Mouse (Mus musculus): ENCODE results near the gene Lgi4. TPM values are rescaled to one million over a fixed set of nuclear protein-coding genes. Genes with fewer than 3 reads are reported as not detected.

Gene Lgi4
- total RNA-seq, 2 experiments from 2014 or later: 24.2 to 24.9 TPM

DNA sequence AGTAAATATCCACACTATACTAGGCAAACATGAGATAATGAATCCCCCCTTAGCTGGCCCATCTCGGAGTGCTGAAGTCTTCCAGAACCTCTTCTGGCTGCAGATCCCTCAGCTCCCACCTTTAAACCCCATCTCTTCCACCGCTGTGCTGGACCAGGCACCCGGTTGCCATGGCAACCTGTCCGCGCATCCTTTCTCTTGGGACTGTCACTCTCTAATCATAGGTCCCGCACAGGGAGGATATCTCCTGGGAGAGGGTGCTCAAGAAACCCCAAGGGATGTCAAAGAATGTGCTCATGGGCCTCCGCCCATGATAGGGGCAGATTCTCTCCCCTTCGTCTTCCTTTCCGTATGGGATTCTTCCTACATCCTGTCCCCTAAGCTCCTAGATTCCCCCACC is 8.2 kb upstream of the Lgi4 start:
- peak; percentile 71 to 81 for DNase-seq (ENCODE audit: low spot score in 2 of 2)
- intact Hi-C loops (cut with DNase I): loop anchor here (1.0 kb wide), 2 partner anchors 33 to 94 kb away; no protein-coding TSS in a partner anchor

DNA sequence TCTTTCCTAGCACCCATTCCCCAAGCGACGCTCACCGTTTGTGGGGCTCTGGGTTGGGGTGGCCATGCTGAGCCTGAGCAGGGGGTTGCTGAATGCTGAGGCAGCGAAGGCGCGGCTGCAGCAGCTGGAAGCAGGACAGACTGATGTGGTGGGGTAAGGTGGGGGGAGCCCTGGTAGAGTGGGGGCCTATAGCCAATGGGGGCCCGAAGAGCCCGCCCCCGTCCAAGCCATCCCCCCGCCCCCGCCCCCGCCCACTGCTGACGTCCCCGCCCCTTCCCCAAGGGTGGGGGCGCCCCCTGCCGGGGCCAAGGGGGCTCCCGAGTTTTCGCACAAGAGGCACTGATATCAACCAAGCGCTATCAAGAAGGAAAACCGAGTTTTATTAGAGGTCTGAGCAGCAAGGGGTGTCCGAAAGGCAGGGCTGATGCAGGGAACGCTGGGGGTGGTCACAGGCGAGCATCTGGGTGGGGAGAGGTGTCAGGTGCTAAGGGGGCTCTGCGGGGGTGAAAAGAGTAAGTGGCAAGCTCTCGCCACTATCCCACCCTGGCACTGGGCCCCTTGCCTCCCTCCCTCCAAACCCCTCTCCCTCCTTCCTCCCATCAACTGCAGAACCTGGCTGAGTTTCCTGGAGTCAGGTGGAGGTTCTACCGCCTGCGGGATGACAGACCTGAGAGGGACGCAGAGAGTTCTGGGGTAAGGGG is 7.7 kb upstream of the Lgi4 start, which contains the start of gene Fxyd7:
Gene Fxyd7 (minus strand): TSS at position 147 of the 701 bp plus-strand sequence.
- intact Hi-C loops (cut with DNase I): no loop called here

DNA sequence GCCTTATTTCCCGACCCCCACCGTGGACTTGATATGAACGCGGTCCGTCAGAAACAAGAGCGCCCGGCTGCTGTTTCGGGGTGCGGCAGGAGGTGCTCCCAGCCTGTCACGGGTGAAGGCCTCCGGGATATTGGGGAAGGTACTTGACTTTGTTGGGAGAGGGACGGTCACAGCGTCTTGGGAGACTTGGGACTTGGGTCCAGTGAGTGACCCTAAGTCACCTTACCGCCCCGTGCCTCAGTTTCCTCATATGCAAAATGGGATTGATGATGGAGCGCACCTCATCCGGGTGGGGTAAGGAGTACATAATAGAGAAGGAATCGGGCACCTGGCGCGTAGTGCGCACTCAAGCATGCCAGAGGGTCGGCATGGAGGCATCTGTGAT is 6.9 kb upstream of the Lgi4 start:
- intact Hi-C loops (cut with DNase I): no loop called here

More for the DNA sequence above, 7.7 kb upstream of the Lgi4 start, which contains the start of gene Fxyd7:
- peak; percentile 12 to 44 for DNase-seq (ENCODE audit: low spot score in 2 of 2)

DNA sequence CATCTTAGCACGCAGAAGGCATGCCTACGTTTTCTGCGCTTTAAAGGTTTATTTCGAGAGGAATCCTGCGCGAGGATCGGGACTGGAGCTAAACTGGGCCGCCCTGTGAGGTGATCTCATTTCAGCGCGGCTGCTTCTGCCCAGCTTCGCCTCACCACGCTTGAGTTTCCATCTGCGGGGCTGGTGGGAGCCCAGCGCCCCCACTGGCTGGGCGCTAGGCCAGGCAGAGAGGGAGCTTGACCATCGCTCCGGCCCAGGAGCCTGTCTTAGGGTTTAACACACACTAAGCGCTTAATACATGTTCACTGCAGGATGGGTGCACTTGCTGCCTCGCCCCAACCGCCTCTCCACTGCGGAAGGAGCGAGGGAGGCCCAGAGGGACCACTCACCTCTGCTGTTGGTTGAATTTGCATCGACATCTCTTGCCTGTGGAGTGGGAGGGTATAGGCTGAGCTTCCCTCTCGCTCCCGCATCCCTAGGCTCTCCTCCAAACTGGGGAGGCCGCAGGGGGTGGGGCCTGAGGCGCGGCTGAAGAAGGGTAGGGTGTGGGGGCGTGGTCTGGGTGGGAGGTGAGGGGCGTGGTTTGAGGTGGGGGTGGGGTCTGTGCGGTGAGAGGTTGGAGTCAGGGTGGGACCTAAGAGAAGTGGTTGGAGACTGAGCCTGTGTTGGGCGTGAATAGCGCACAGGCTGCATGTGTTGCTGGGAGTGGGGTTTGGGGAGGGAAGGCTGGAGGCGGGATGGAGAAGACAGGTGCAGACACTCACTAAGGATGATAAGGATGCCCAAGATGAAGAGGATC is 6.3 kb upstream of the Lgi4 start:
- peak; percentile 74 to 92 for DNase-seq (ENCODE audit: low spot score in 2 of 2)
- intact Hi-C loops (cut with DNase I): no loop called here

More for the DNA sequence above, 6.9 kb upstream of the Lgi4 start:
- DNase-seq (ENCODE audit: low spot score in 2 of 2): no peak

DNA sequence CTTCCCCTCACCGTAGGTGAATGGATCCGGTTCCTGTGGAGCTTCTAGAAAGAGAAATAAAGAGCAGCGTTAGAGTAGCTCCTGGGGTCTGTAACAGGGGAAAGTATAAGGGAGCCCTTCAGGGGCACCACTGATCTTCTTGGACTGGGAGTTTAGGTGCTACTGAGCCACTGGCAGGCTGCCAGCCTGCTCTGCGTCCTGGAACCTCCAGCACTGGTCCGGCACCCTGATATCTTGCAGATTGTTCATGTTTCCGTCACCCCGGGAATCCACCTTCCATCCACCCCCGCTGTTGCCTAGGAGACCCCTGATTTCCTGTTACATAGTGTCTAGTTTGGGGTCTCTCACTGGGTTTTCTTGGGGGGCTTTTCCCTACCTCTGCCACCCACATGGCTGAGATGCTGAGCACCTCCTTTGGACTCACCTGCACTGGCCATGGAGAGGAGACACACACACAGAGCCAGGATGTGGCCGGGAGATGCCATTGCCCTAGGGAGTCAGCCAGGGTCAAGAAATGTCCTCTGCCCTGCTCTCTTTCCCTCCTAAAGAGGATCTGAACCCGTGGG is 5.2 kb upstream of the Lgi4 start:
- intact Hi-C loops (cut with DNase I): no loop called here
- peak in 1 of 2 experiments; percentile 18 for DNase-seq (ENCODE audit: low spot score in 2 of 2)

DNA sequence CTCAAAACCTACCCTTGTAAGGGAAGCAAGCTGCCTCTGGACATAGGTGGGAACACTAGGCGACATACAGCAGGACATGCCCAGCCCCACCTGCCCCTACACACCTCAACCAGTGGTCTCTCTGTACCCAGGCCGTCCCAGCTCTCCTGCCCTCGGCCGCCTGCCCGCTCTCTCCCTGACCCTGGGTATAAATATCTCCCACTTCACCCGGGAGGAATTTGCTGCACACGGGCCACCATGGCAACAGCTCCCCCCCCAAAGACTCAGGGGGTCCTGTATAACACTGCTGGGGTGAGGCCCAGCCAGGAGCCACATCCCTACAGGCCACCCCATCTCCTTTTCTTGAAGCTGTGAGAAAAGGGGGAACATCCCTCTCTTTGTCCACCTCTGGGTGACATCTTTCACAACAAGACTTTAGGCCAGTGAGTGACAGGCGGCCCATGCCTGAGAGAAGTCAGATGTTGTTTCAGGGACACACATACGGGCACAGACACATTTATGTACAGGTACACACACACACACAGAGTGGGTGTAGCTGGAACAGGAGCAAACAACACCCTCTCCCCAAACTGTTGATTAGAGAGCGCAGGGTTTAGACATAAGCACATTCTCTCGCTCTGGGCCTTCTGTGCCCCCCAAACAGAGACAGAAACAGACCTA is 4.4 kb upstream of the Lgi4 start:
- intact Hi-C loops (cut with DNase I): no loop called here
- DNase-seq (ENCODE audit: low spot score in 2 of 2): no peak

DNA sequence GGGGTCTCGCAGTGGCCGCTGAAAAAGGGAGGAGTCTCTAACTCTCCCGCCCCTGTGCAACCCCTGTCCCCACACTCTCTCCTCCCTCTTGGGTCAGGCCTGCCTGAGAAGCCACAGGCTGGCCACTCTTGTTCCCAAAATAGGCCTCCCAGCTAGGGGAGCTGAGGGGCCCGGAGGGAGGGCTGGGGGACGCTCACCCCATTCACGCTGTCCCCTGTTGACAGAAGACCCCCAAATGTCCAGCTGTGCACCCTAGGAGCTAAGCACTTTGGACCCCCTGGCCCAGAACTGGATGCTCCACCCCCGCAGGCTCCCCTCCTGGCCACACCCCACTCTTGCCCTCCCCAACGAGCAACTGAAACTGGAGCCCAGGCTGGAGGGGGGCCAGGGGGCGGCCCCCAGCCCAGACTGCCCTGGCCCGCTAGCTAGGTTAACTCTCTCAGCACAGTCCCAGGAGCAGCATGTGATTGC is 3.8 kb upstream of the Lgi4 start:
- intact Hi-C loops (cut with DNase I): no loop called here
- DNase-seq (ENCODE audit: low spot score in 2 of 2): peak in 1 of 2 experiments; percentile 42

DNA sequence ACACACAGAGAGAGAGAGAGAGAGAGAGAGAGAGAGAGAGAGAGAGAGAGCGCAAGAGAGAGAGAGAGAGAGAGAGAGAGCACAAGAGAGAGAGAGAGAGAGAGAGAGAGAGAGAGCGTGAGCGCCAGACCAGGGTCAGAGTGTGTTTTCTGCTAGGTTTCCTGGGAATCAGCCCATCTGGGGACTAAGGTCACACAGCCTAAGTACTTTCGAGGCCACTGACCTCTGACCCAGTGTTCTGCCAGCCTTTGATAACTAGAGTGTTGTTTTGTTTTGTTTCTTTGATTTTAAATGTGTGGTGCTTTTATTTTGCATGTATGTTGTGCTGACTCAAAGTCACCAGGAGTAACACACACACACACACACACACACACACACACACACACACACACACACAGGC is 3.3 kb upstream of the Lgi4 start:
- intact Hi-C loops (cut with DNase I): no loop called here
- DNase-seq (ENCODE audit: low spot score in 2 of 2): no peak

DNA sequence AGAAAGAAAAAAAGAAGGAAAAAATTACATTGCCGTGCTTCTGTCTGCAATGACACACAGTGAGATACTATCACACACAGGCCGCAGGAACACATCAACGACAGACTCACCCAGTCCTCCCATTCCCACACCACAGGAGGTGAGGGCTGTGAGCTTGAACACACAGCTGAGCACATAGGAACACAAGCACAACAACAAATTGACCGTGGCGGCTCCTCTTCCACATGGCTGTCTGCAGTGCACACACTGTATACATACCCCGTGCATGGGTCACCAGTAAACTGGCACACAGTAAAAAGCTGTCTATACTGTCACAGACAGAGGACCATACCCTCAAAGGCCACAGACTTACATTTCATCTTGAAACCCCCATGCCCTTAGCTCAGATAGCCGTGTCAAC is 2.7 kb upstream of the Lgi4 start:
- intact Hi-C loops (cut with DNase I): no loop called here
- DNase-seq (ENCODE audit: low spot score in 2 of 2): no peak

DNA sequence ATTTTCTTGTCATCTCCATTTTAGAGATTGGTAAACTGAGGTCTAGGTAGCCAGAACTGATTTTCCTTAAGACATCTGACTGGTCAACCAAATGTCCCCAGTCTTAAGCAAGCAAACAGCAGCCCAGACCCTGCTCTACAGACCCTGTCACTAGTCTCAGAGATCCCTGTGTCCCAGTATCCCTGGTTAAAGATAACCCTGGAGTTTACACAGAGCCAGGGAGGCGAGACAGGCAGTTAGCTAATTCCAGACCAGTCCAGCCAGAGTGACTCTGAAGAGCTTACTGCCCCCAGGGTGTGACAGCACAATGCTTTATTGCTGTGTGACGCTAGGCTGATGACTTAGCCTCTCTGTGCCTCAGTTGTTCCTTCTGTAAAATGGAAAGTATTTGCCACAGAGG is 2.1 kb upstream of the Lgi4 start, which contains the start of gene Fxyd1:
Gene Fxyd1 (minus strand): TSS at position 129 of the 400 bp plus-strand sequence.
- intact Hi-C loops (cut with DNase I): no loop called here

DNA sequence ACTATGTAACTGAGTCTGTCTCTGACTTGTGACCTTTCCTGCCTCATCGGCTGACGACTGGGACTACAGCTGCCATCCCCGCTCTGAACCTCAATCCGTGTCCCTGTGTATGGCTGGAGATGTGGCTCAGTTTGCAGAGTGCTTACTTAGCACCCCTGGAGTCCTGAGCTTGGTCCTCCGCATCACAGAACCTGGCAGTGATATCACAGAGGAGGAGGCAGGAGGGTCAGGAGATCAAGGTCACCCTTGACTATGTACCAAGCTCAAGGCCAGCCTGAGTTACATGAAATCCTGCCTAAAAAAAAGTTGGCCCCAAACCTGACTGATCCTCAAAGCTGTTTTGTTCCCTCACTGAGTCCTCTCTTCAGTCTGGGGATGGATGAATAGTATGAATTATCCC is 1.4 kb upstream of the Lgi4 start:
- intact Hi-C loops (cut with DNase I): no loop called here
- no peak for DNase-seq (ENCODE audit: low spot score in 2 of 2)

More for the DNA sequence above, 2.1 kb upstream of the Lgi4 start, which contains the start of gene Fxyd1:
- DNase-seq (ENCODE audit: low spot score in 2 of 2): no peak

DNA sequence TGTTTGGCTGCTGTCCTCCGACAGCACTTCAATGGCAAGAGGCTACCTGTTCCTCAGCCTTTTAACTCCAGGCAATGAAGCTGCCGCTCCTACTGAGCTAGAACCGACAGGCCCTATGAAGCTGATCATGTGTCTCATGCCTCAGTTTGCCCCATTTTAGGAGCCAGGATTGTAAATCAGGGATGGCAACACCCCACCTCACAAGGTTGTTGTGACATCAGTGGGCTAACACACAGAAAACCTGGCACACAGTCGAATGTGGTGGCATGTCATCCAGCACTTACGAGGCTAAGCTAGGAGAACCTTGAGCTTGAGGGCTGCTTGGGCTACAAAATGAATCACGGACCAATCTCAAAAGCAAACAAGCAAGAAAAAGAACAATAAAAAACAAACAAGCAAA is 931 bp upstream of the Lgi4 start:
- intact Hi-C loops (cut with DNase I): no loop called here
- DNase-seq (ENCODE audit: low spot score in 2 of 2): no peak

DNA sequence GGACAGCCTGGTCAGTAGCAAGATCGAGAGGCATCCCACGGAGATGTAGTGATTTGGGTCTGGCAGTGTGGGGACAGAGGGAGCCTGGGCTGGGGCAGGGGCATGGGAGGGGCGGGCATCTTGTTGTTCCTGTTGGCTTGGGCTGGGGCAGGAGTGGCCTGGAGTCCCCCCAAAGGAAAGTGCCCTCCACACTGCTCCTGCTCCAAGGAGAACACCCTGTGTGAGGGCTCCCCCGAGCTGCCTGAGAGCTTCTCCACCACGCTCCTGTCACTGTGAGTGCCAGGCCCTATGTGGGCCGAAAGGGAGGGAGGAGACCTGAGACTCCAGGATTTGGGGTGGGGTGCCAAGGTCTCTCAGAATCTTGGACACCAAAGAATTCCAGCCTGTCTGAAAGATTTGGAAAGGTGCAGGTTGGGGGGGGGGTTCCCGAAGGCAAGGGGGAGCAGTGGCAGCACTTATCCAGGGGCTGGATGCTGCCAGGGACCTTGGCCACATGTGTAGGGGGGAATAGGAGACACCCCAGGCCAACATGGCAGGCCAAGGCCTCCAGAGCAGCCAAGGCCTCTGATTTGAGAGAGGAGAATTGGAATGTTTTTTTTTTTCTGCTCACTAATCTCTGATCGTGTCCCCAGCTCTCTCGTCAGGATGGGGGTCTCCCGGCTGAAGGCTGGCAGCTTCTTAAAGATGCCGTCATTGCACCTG is 928 bp downstream of the Lgi4 start:
- intact Hi-C loops (cut with DNase I): loop anchor here (1.0 kb wide), 2 partner anchors 18 to 37 kb away; no protein-coding TSS in a partner anchor
- no peak for DNase-seq (ENCODE audit: low spot score in 2 of 2)

DNA sequence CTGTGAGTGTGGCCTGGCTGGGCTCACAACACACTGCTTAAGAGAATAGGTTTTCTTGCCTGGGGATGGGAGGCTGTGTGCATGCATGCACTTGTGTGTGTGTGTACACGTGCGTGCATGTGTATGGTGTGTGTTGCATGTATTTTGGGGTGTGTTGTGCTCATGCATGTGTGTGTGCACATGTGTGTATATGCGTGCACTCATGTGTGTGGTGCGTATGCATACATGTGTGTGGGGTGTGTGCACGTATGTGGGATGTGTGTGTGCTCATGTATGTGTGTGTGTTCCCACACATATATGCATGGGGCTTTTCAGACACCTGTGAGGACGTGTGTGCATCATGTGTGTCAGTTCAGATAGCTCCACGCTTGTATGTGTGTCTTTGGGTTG is 1.5 kb downstream of the Lgi4 start:
- intact Hi-C loops (cut with DNase I): no loop called here

DNA sequence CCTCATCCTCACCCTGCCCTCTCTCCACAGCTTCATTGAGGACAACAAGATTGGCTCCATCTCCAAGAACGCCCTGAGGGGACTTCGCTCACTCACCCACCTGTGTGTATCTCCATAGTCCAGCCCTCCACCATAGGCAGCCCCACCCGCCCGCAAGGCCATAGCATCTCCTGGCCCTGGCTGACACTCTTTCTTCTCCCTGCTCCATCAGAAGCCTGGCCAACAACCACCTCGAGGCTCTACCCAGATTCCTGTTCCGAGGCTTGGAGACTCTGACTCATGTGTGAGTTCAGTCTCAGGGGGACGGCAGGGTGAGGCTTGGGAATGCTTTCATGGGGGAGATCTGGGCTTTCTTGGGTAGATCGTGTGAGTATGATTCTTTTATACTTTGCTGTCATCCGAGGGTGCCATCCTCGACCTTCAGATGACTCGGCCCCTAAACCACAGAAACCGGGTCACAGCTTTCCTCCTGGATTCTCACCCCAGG is 4.0 kb downstream of the Lgi4 start:
- intact Hi-C loops (cut with DNase I): no loop called here
- DNase-seq (ENCODE audit: low spot score in 2 of 2): no peak

More for the DNA sequence above, 1.5 kb downstream of the Lgi4 start:
- no peak for DNase-seq (ENCODE audit: low spot score in 2 of 2)

DNA sequence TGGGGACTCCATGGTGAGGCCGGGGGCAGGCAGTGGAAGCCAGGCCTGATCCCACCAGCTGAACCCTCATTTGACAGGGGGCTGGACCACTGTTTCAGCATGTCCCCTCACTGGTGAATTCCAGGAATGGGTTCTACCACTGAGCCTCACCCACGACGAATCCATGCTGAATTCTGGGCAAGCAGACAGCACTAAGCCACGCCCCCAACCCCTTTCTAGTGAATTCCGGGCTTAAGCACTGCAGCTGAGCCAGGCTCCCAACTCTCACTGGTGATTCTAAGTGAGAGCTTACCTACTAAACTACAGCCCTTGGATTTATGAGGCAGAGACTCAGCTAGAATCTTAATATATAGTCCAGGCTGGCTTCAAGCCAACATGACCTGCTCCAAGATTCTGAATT is 8.7 kb downstream of the Lgi4 start:
- intact Hi-C loops (cut with DNase I): no loop called here
- DNase-seq (ENCODE audit: low spot score in 2 of 2): peak in 1 of 2 experiments; percentile 67

DNA sequence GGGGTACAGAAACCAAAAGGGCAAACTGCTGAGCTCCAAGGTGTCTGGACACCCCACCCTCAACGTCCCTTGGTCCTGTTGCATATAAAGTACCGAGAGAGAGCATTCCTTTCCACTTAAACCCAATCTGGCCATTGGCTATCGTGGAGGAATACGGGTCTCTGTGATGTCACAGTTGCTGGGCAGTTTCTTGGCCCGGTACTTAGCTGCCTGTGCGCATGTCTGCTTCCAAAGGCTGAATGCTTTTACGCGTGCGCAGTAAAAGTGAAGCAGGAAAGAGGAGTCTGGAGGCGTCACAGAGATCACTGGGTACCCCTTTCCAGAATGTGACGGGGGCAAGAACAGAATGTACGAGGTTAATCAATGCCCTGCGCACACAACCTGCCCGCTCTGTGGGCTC is 10.3 kb downstream of the Lgi4 start:
- DNase-seq (ENCODE audit: low spot score in 2 of 2): no peak
- intact Hi-C loops (cut with DNase I): no loop called here

DNA sequence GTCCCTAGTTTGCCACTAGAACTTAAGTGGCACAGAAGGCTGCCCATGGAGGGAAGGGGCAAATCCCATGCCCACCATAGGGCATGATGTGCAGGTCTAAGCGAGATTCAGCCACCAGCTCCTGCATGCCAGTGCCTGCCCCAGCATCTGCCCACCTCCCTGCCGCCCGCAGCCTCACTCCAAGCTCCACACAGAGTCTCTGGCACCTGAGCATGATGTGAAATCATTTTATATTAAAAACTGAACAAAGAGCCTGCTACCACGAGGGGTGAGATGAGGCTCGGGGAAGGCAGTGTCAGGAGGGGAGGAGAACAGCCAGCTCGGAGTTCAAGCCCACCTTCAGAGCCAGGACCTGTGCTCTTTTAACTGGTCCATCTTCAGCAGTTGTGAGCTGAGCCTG is 11.2 kb downstream of the Lgi4 start:
- intact Hi-C loops (cut with DNase I): no loop called here
- no peak for DNase-seq (ENCODE audit: low spot score in 2 of 2)

DNA sequence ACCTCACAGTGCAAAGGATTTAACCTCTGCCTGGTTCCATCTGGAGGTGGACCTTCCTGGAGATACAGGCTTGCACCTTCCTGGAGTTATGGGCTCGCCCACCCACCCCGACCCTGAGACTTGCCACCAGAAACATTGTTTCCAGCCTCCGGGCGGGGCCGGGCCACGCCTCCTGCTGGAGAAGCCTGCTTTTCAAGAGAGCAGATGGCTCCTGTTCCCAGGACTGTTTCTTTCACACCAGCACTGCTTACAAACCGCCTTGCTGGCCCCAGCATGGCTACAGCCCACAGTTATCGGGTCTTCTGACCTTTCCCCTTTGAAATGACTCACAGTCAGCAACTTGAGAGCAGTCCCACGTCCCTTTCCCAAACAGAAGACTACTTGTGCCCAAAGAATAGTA is 13.2 kb downstream of the Lgi4 start:
- no peak for DNase-seq (ENCODE audit: low spot score in 2 of 2)
- intact Hi-C loops (cut with DNase I): no loop called here

Data from left cerebral cortex, postnatal 25 days (tissue).